Mouse (Mus musculus) liver, adult 2 months (tissue): ENCODE data around the gene Pga5. TPM values are rescaled to one million over a fixed set of nuclear protein-coding genes. Genes with fewer than 3 reads are reported as not detected.

Experiments used
- DNase-seq: peaks from one replicate; pipeline ENCODE4 v3.0.0-alpha.2; 2011; ENCODE audit warnings: low read depth, low spot score; ENCODE audit errors: extremely low read depth
- H3K27ac ChIP-seq: fragments of 200-500 bp; replicated peaks from 2 replicates; pipeline ENCODE4 v1.5.1; 2012; ENCODE audit warnings: low read depth, mild to moderate bottlenecking, control low read depth, inconsistent platforms, low read length; ENCODE audit not compliant: insufficient read depth
- H3K27me3 ChIP-seq: fragments of 200-500 bp; 2 replicates; pipeline ENCODE4 v1.6.1; 2012; ENCODE audit warnings: mild to moderate bottlenecking, moderate library complexity, low read length, inconsistent platforms; ENCODE audit not compliant: control insufficient read depth, insufficient read depth
- H3K36me3 ChIP-seq: fragments of 200-500 bp; 2 replicates; pipeline ENCODE4 v1.6.1; 2012; ENCODE audit warnings: low read length, inconsistent platforms; ENCODE audit not compliant: control insufficient read depth, insufficient read depth
- H3K4me1 ChIP-seq: fragments of 200-500 bp; 2 replicates; pipeline ENCODE4 v1.6.1; 2011; ENCODE audit warnings: low read length; ENCODE audit not compliant: control insufficient read depth, insufficient read depth
- H3K4me3 ChIP-seq: fragments of 200-500 bp; 2 replicates; pipeline ENCODE4 v1.5.1; 2011; ENCODE audit warnings: low read depth, mild to moderate bottlenecking, control low read depth, low read length, moderate library complexity; ENCODE audit not compliant: insufficient read depth
- H3K79me2 ChIP-seq: fragments of 200-500 bp; 2 replicates; pipeline ENCODE4 v1.6.1; 2012; ENCODE audit warnings: inconsistent platforms, mild to moderate bottlenecking, low read length, moderate library complexity; ENCODE audit not compliant: control insufficient read depth, insufficient read depth
- H3K9ac ChIP-seq: fragments of 200-500 bp; 2 replicates; pipeline ENCODE4 v1.6.1; 2012; ENCODE audit warnings: low read depth, mild to moderate bottlenecking, control low read depth, inconsistent platforms, low read length
- CTCF ChIP-seq: fragments of 200-500 bp; IDR thresholded peaks from 2 replicates; pipeline ENCODE4 v1.5.1; 2011; ENCODE audit warnings: low read depth, low read length, control low read depth
- POLR2A ChIP-seq: fragments of 200-500 bp; IDR thresholded peaks from 2 replicates; pipeline ENCODE4 v1.6.1; 2011; ENCODE audit warnings: low read length, control low read depth; ENCODE audit not compliant: insufficient read depth; ENCODE audit errors: extremely low read depth
- whole genome bisulfite sequencing: fragments of 180-500 bp; shearing (Covaris S2); methylation state at CpG from one replicate; pipeline ENCODE4 v1.1.7; 2018; 5-methylcytosine and 5-hydroxymethylcytosine counted together
- polyA plus RNA-seq: library from polyadenylated mRNA; depleted of rRNA; stranded (reverse); fragments of >200 nt; gene quantifications from 2 replicates; pipeline ENCODE4 v1.2.3, GENCODE M21; 2012; rRNA removed
- total RNA-seq: library from RNA; depleted of rRNA; stranded (reverse); fragments of >200 nt; gene quantifications from 2 replicates; pipeline ENCODE4 v1.2.3, GENCODE M21; 2014; rRNA removed

Pga5 gene
- not detected in 2 replicates for total RNA-seq
- polyA plus RNA-seq = 0.14 TPM in 1 of 2 replicates, not detected in the other

DNA sequence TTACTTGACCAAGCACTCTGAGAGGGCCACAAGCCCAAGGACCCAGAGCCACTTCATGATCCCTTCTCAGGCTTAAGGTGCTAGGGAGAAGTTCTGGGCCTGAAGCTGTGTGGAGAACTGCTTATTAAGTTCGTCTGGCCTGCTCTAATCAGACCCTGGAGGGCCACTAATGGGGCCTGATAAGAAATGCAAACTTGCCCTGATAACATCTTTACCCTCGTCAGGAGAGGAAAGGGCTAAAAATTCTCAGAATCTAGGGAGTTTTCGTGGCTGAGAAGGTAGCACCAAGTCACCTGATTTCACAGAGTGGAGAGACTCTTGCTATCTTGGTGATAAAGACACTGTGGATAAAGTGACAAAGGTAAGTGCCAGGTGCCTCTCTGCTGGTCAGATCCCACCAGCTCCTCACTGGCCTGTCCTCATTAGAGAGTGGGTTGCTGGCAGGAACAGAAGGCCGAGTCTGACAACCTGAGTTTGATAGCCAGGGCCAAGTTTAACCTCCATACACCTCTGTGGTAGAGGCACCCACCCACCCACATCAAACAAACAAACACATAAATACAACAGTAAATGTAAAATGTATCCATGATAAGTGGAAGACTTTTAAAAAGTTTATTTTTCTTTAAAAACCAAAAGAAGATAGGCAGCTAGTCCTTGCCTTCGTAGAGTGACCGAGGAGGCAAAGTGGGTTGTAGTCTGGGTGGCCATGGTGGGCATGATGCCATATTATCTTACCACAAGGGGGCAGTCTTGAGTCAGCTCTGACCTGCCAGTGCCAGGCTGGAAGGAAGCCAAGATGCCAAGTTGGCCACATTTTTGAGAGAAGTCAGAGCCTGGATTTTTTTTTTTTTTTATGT is at the start of gene Pga5:
TSS of gene Pga5 (minus strand) at position 157 of the 857 bp plus-strand sequence.
- Histone ChIP-seq H3K9ac (no peak within 1 kb of the TSS), H3K27me3 (no peaks in the 10 kb centered on the region), H3K27ac (no peak within 1 kb of the TSS), H3K4me1 (no peaks in the 10 kb centered on the region), H3K36me3 (no peaks in the 10 kb centered on the region), H3K4me3 (no peak within 1 kb of the TSS), H3K79me2 (no peaks in the 10 kb centered on the region)
- peak; percentile 97 for TF ChIP-seq CTCF
- TF ChIP-seq POLR2A = no peak
- peak; percentile 46 for DNase-seq
- 29% methylated on average over 6 of the region's 6 CpGs for WGBS

- H3K4me3 ChIP-seq = no peak overlapping the region
- no peaks in the 10 kb centered on the region for H3K4me1 ChIP-seq
- H3K27ac ChIP-seq = no peak overlapping the region
- WGBS = 79% methylated on average over 13 of the region's 13 CpGs
- no peaks in the 10 kb centered on the region for H3K36me3 ChIP-seq
- no peak for DNase-seq
- TF ChIP-seq CTCF (no peak), POLR2A (no peak)
- no peak overlapping the region for H3K9ac ChIP-seq
- no peaks in the 10 kb centered on the region for H3K27me3 ChIP-seq
- no peaks in the 10 kb centered on the region for H3K79me2 ChIP-seq
Observed at GRCm38 (mm10) chr19:10724629-10725363, 46.9 kb upstream of the Pga5 start.

GRCm38 (mm10) chr19:10723649-10724048 is 45.8 kb upstream of the Pga5 start:
- no peak overlapping the region for H3K9ac ChIP-seq
- no peak overlapping the region for H3K27ac ChIP-seq
- H3K36me3 ChIP-seq = no peaks in the 10 kb centered on the region
- H3K4me3 ChIP-seq = no peak overlapping the region
- 48% methylated on average over 5 of the region's 5 CpGs for WGBS
- H3K4me1 ChIP-seq = no peaks in the 10 kb centered on the region
- H3K79me2 ChIP-seq = no peaks in the 10 kb centered on the region
- no peaks in the 10 kb centered on the region for H3K27me3 ChIP-seq
- no peak for DNase-seq
- TF ChIP-seq CTCF = no peak
- TF ChIP-seq POLR2A = no peak

- no peaks in the 10 kb centered on the region for H3K4me1 ChIP-seq
Observed at GRCm38 (mm10) chr19:10723084-10723483, 45.2 kb upstream of the Pga5 start.

GRCm38 (mm10) chr19:10721064-10721463 is 43.2 kb upstream of the Pga5 start:
- TF ChIP-seq POLR2A = no peak
- TF ChIP-seq CTCF = no peak
- Histone ChIP-seq H3K4me1 (no peaks in the 10 kb centered on the region), H3K27ac (no peak overlapping the region), H3K79me2 (no peaks in the 10 kb centered on the region), H3K9ac (no peak overlapping the region), H3K36me3 (no peaks in the 10 kb centered on the region), H3K27me3 (no peaks in the 10 kb centered on the region), H3K4me3 (no peak overlapping the region)
- 85% methylated on average over 5 of the region's 5 CpGs for WGBS
- DNase-seq = no peak

More at GRCm38 (mm10) chr19:10723084-10723483, 45.2 kb upstream of the Pga5 start:
- no peak overlapping the region for H3K9ac ChIP-seq
- no peak for DNase-seq
- H3K4me3 ChIP-seq = no peak overlapping the region
- H3K27me3 ChIP-seq = no peaks in the 10 kb centered on the region
- H3K27ac ChIP-seq = no peak overlapping the region
- TF ChIP-seq POLR2A (no peak), CTCF (no peak)
- H3K79me2 ChIP-seq = no peaks in the 10 kb centered on the region
- no peaks in the 10 kb centered on the region for H3K36me3 ChIP-seq
- 32% methylated on average over 13 of the region's 13 CpGs for WGBS

DNA sequence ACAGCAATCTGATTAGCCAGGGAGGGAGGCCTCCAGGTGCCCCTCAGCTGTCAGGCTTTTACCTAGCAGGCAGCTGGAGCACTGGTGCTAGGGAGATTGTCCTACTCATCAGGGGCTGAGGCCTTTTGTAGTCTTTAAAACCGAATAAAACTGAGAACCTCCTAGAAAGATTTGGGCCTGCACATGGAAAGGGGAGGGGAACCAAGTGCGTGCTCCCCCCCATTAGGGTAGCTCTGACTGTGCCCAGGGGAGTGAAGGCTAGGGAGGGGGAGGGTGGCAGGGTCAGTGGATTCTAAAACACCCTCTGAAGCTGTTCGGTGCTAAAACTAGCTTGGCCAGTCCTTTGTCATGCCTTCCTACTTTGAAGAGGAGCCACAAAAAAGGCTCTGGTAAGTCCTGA is 42.7 kb upstream of the Pga5 start:
- Histone ChIP-seq H3K27me3 (no peaks in the 10 kb centered on the region), H3K27ac (no peak overlapping the region)

More for the DNA sequence above, 42.7 kb upstream of the Pga5 start:
- Histone ChIP-seq H3K4me3 (no peak overlapping the region), H3K79me2 (no peaks in the 10 kb centered on the region), H3K9ac (no peak overlapping the region), H3K36me3 (no peaks in the 10 kb centered on the region), H3K4me1 (no peaks in the 10 kb centered on the region)
- no peak for DNase-seq
- WGBS = 56% methylated on average over 3 of the region's 3 CpGs
- TF ChIP-seq CTCF = no peak
- no peak for TF ChIP-seq POLR2A
